Mouse (Mus musculus) layer of hippocampus, adult 8-10 months (tissue): ENCODE measurements around the gene Gm17949. TPM values are rescaled to one million over a fixed set of nuclear protein-coding genes. Genes with fewer than 3 reads are reported as not detected.
"Not testable (repeated sequence)": the region's sequence is repeated elsewhere in the genome, so short reads cannot be mapped to it uniquely, and the experiment has no call there.

Experiments
- DNase-seq, 2 experiments: peaks; one replicate each; pipeline ENCODE4 v3.0.0; 2022; ENCODE audit warnings: low spot score in 2 of 2
- total RNA-seq, 4 experiments: library from RNA; stranded (reverse); gene quantifications; 2 replicates each; pipeline ENCODE4 v1.2.4; 2022

Gene Gm17949
- total RNA-seq, 4 experiments from 2014 or later: 0.45 to 0.57 TPM; not detected in 2

- DNase-seq: no peak
Measured at GRCm38 (mm10) chr17:57041554-57041953, 30.3 kb downstream of the Gm17949 start, which contains the start of gene Slc25a41. Gene Slc25a41, minus strand, starts transcription at chr17:57041654.

- no peak for DNase-seq
Measured at GRCm38 (mm10) chr17:57047406-57047805, 36.1 kb downstream of the Gm17949 start.

GRCm38 (mm10) chr17:57048816-57049215 lies 37.5 kb downstream of the Gm17949 start:
- no peak for DNase-seq

GRCm38 (mm10) chr17:57051679-57052078 lies 40.4 kb downstream of the Gm17949 start:
- DNase-seq: not testable (repeated sequence)

GRCm38 (mm10) chr17:57056246-57056645 lies 45.0 kb downstream of the Gm17949 start:
- no peak for DNase-seq

- no peak for DNase-seq
Measured at GRCm38 (mm10) chr17:57058891-57059485, 47.7 kb downstream of the Gm17949 start, which contains the start of gene Crb3. Gene Crb3, plus strand, starts transcription at chr17:57059105.

- peak; percentile 73 to 74 for DNase-seq
Measured at GRCm38 (mm10) chr17:57059486-57059977, 48.3 kb downstream of the Gm17949 start, which contains the start of gene Slc25a23. Gene Slc25a23, minus strand, starts transcription at chr17:57059863.

- peak; percentile 94 to 96 for DNase-seq
Measured at GRCm38 (mm10) chr17:57060231-57060801, 49.0 kb downstream of the Gm17949 start.

- DNase-seq: no peak
Measured at GRCm38 (mm10) chr17:57061069-57061468, 49.8 kb downstream of the Gm17949 start.

GRCm38 (mm10) chr17:57062011-57062521 lies 50.8 kb downstream of the Gm17949 start:
- no peak for DNase-seq

GRCm38 (mm10) chr17:57062548-57062947 lies 51.3 kb downstream of the Gm17949 start:
- DNase-seq: no peak

- DNase-seq: no peak
Measured at GRCm38 (mm10) chr17:57063031-57063430, 51.8 kb downstream of the Gm17949 start.

- no peak for DNase-seq
Measured at GRCm38 (mm10) chr17:57066908-57067307, 55.6 kb downstream of the Gm17949 start.

GRCm38 (mm10) chr17:57070272-57070671 lies 59.0 kb downstream of the Gm17949 start:
- DNase-seq: no peak

GRCm38 (mm10) chr17:57070699-57071098 lies 59.4 kb downstream of the Gm17949 start:
- no peak for DNase-seq

Other genes with a start within 250 kb of the Gm17949 start
- gene Dus3l, start 246.7 kb upstream of the Gm17949 start, total RNA-seq: 10 to 100 TPM; 65.0 to 75.5 (median 71.4) TPM
- gene Prr22, start 241.2 kb upstream of the Gm17949 start, total RNA-seq: 1 to 10 TPM in 3 of 4 experiments, under 1 TPM in 1; 0.68 to 1.8 (median 1.6) TPM
- gene Rfx2, start 180.5 kb upstream of the Gm17949 start, total RNA-seq: 1 to 10 TPM; 4.3 to 6.0 (median 5.0) TPM
- not detected for gene Acsbg2, start 137.0 kb upstream of the Gm17949 start, total RNA-seq
- under 1 TPM in 3 of 4 experiments, not detected in 1; 0.20 to 0.35 (median 0.27) TPM for gene 1700061G19Rik, start 136.0 kb upstream of the Gm17949 start, total RNA-seq
- gene Mllt1, start 76.1 kb upstream of the Gm17949 start, total RNA-seq: 10 to 100 TPM; 73.9 to 92.9 (median 80.6) TPM
- gene Acer1, start 29.3 kb upstream of the Gm17949 start, total RNA-seq: not detected
- 10 to 100 TPM; 60.9 to 70.6 (median 66.6) TPM for gene Clpp, start 21.2 kb upstream of the Gm17949 start, total RNA-seq
- gene Alkbh7, start 14.1 kb upstream of the Gm17949 start, total RNA-seq: 10 to 100 TPM; 24.3 to 29.5 (median 25.4) TPM
- under 1 TPM in 1 of 4 experiments, not detected in 3; 0.82 TPM for gene Pspn, start 11.5 kb upstream of the Gm17949 start, total RNA-seq
- 10 to 100 TPM; 57.0 to 64.0 (median 61.5) TPM for gene Gtf2f1, start 181 bp upstream of the Gm17949 start, total RNA-seq
- 100 to 1,000 TPM; 105 to 118 (median 111) TPM for gene Khsrp, start 20.1 kb downstream of the Gm17949 start, total RNA-seq
- not detected for gene Slc25a41, start 30.2 kb downstream of the Gm17949 start, total RNA-seq
- 1 to 10 TPM in 2 of 4 experiments, under 1 TPM in 2; 0.70 to 2.1 (median 1.4) TPM for gene Crb3, start 47.6 kb downstream of the Gm17949 start, total RNA-seq
- 100 to 1,000 TPM; 352 to 366 (median 355) TPM for gene Slc25a23, start 48.4 kb downstream of the Gm17949 start, total RNA-seq
- 1 to 10 TPM; 1.1 to 4.4 (median 3.0) TPM for gene Dennd1c, start 67.0 kb downstream of the Gm17949 start, total RNA-seq
- 100 to 1,000 TPM; 500 to 601 (median 567) TPM for gene Tubb4a, start 76.3 kb downstream of the Gm17949 start, total RNA-seq
- 1 to 10 TPM in 3 of 4 experiments, under 1 TPM in 1; 0.49 to 1.3 (median 1.1) TPM for gene Tnfsf9, start 93.9 kb downstream of the Gm17949 start, total RNA-seq
- gene Cd70, start 138.3 kb downstream of the Gm17949 start, total RNA-seq: under 1 TPM in 1 of 4 experiments, not detected in 3; 0.55 TPM
- not detected for gene Tnfsf14, start 182.7 kb downstream of the Gm17949 start, total RNA-seq
- 10 to 100 TPM in 2 of 4 experiments, 1 to 10 TPM in 2; 2.2 to 19.0 (median 8.9) TPM for gene C3, start 216.7 kb downstream of the Gm17949 start, total RNA-seq
- gene Gpr108, start 237.0 kb downstream of the Gm17949 start, total RNA-seq: 10 to 100 TPM; 25.7 to 28.6 (median 28.3) TPM
- gene Trip10, start 238.0 kb downstream of the Gm17949 start, total RNA-seq: 10 to 100 TPM in 3 of 4 experiments, 1 to 10 TPM in 1; 8.1 to 12.3 (median 11.6) TPM